Mouse (Mus musculus) Patski (cell line): Measurements from ENCODE around the gene Duoxa1. TPM values are rescaled to one million over a fixed set of nuclear protein-coding genes. Genes with fewer than 3 reads are reported as not detected.

ENCODE experiments used
- ATAC-seq: fragments of 100-300 bp; one replicate; pipeline ENCODE4 v1.8.0; 2021
- CTCF ChIA-PET: fragments of 350-600 bp; sonication (Branson Sonifier 250); formaldehyde crosslinking; loops from one replicate; lab custom pipeline; 2022; ENCODE audit warnings: inconsistent platforms; lab: Charles Lee
- POLR2A ChIA-PET: fragments of 350-600 bp; sonication (Branson Sonifier 250); formaldehyde crosslinking; loops from one replicate; lab custom pipeline; 2022; ENCODE audit warnings: antibody characterized with exemption, inconsistent platforms; lab: Charles Lee
- DNase-seq: peaks from one replicate; pipeline ENCODE4 v3.0.0-alpha.2; 2011; ENCODE audit warnings: low read depth, low spot score
- H3K27me3 ChIP-seq: fragments of 371-371 bp; one replicate; pipeline ENCODE4 v1.5.1; 2021
- CTCF ChIP-seq: fragments of 100-300 bp; IDR thresholded peaks from one replicate; pipeline ENCODE4 v1.5.1; 2021
- in situ Hi-C: fragments of 300-500 bp; cut with MboI; formaldehyde crosslinking; loops from 3 replicates; pipeline ENCODE4 v1.11.1; 2018; ENCODE audit warnings: low pct_unique_long_range_greater_than_20kb, mixed read lengths
- polyA plus RNA-seq: library from polyadenylated mRNA; unstranded; gene quantifications from one replicate; pipeline ENCODE4 v1.2.3, GENCODE M21; 2021

Gene Duoxa1
- polyA plus RNA-seq = 0.05 TPM

DNA sequence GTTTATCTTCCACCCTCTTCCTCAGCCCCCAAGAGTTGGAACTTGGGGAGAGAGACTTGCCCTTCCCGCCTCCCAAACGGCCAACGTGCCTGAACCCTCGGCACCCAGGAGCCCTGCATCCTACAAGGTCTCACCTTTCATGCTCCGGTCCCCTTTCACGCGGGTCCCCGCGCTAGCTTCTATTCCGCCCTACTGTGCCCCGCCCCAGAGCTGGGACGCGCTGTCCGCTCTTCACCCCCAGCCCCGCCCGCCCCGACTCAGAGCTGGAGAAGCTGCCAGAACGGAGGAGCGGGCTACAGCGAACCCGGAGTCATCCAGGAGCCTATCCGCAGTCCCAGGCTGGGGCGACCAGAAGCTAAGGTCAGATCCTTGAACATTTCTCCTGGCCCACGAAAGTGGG lies at the start of gene Duoxa1:
Duoxa1 (minus strand) TSS at position 195 of the 400 bp plus-strand sequence.
- in situ Hi-C loops = loop anchor here (5.0 kb wide), 1 partner anchor 64 kb away; no protein-coding TSS in a partner anchor
- no peak for TF ChIP-seq CTCF
- ChIA-PET CTCF (no interaction called here), POLR2A (no interaction called here)
- no peaks in the 10 kb centered on the region for H3K27me3 ChIP-seq
- DNase-seq (no peak), ATAC-seq (no peak)

DNA sequence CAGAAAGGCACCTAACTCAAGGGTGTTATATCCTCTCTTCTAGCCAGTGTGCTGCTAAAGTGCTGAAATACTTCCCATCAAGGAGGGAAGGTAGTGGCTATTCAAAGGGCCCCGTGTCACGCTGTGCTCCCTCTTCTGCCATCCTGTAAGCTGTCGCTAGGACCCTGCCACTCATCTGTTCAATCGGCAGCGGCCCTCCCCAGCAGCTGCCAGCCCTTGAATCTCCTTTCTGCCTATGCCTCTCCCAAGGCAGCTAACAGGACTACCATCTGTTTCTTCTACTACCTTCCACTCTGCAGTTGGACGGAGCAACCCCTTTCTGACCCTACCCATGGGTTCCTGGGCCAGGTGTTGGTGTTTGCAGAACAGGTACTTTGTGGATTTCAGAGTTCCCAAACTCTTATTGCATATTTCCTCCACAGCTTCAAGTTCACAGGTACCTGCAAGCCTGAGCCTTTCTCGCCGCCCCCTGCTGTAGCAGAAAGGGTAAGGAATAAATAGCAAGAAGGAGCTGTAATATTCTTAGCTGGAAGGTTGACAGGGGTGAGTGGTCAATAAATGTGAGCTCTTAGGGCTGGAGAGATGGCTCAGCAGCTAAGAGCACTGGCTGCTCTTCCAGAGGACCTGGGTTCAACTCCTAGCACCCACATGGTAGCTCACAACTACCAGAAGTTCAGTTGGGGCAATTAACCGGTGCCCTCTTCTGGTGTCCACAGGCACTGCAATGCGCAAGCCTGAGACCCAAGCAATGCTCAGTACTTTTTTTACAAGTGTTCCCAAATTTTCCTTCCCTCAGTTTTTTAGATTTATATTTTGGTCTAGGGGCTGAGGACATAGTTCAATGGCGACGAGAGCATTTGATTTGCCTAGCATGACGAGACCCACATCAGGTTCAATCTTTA lies 49.3 kb upstream of the Duoxa1 start:
- in situ Hi-C loops = no loop called here
- no peak for DNase-seq
- H3K27me3 ChIP-seq = no peaks in the 10 kb centered on the region
- CTCF ChIA-PET = interaction anchor here (1.5 kb wide), 1 partner anchor 15 kb away, joined by 3 read pairs; no protein-coding TSS in a partner anchor
- POLR2A ChIA-PET = interaction anchor here (1.3 kb wide), 1 partner anchor 10 kb away, joined by 5 read pairs; no protein-coding TSS in a partner anchor
- ATAC-seq = no peak
- no peak for TF ChIP-seq CTCF

DNA sequence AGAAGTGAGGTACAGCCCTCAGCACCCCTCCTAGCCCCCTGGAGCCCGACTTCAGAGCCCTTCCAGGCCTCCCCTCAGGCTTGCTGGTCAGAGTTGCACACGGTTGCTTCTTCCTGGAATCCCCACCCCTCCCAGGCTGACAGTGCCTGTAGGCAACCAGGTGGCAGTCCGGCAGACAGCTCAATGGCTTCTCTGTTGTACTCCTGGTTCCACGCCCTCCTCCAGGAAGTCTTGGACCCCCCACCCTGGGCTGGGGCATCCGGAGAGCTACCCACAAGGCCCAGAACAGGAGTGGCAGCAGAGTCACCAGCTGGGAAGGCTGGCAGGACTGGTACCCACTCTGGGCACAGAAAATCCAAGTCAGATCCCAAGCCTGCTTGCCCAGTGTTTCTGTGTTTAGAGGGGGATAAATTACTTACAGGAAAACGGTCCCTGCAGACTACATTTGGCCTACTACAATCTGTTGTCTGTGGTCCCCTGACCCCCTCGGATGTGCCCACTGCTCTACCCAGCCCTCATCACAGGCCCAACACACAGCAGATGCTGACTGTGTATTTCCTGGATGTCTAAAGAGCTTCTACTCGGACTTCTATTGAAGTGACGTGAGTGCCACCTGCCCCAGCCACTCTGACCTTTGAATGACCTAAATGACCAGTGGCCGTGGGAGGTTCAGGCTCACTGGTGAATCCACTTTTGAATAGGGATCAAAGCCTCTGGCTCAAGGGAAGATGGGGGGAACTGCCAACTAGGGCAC lies 48.5 kb upstream of the Duoxa1 start:
- POLR2A ChIA-PET = interaction anchor here (1.3 kb wide), 1 partner anchor 9 kb away, joined by 5 read pairs; no protein-coding TSS in a partner anchor
- DNase-seq = no peak
- ATAC-seq = no peak
- CTCF ChIA-PET = interaction anchor here (1.5 kb wide), 1 partner anchor 14 kb away, joined by 3 read pairs; no protein-coding TSS in a partner anchor
- TF ChIP-seq CTCF = no peak
- in situ Hi-C loops = no loop called here
- H3K27me3 ChIP-seq = no peaks in the 10 kb centered on the region

DNA sequence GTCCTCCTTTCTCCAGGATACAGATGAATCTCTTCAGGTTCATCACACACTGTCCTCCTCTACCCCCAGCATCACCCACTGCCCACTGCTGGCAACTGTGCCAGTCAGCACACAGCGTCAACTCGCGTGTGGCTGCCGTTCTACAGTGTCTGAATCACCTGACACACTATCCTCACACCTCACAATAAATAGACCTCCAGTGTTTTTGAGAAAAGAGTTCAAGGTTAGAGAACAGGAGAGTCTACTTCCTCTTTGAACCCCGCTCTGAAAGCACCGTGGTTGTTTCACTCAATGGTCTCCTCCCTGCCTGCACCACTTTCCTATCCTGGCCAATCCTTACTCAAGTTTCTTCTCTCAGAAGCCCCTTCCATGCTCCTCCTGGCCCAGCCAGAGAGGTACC lies 47.7 kb upstream of the Duoxa1 start:
- CTCF ChIA-PET = no interaction called here
- in situ Hi-C loops = no loop called here
- DNase-seq (no peak), ATAC-seq (no peak)
- TF ChIP-seq CTCF = no peak
- H3K27me3 ChIP-seq = no peaks in the 10 kb centered on the region
- POLR2A ChIA-PET = no interaction called here

DNA sequence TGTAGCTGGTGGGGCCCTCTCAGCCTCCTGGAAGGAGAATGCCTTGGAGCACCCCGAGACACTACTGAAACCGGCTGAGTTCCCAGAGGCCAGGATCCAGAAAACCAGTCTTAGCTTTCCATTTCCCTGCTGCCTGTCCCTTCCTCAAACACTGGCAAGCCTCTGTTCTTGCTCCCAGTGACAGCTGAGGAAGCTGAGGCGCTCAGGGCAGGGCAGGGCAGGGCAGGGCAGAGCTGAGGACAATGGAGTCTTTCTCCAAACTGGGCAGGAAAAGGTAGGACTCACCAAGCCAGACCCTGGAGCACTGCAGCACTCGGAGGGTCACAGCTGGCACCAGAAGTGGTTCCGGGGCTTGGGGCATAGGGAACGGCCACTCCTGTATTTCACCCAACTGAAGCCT lies 46.8 kb upstream of the Duoxa1 start:
- DNase-seq (no peak), ATAC-seq (no peak)
- in situ Hi-C loops = no loop called here
- TF ChIP-seq CTCF = no peak
- no peaks in the 10 kb centered on the region for H3K27me3 ChIP-seq
- ChIA-PET CTCF (no interaction called here), POLR2A (no interaction called here)

DNA sequence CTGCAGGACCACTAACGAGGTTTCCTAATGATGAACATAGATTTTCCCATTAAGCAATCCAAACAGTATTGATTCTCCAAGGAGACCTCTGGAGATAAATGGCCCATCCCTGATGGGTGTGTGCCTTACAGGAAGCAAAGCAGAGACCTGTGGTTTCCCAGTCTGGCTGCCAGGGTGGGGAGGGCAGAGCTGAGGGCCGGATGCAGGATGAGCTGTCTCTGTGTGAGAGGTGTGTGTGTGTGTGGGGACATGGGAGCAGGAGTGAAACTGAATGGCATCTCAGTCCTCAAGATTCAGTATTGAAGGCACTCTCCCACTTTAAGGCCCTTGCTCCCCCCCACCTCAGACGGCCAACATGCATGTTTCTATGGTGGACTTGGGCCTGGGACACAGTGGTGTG lies 42.7 kb upstream of the Duoxa1 start:
- DNase-seq = no peak
- in situ Hi-C loops = no loop called here
- no peak for TF ChIP-seq CTCF
- H3K27me3 ChIP-seq = no peaks in the 10 kb centered on the region
- ATAC-seq = no peak
- POLR2A ChIA-PET = no interaction called here
- CTCF ChIA-PET = no interaction called here

DNA sequence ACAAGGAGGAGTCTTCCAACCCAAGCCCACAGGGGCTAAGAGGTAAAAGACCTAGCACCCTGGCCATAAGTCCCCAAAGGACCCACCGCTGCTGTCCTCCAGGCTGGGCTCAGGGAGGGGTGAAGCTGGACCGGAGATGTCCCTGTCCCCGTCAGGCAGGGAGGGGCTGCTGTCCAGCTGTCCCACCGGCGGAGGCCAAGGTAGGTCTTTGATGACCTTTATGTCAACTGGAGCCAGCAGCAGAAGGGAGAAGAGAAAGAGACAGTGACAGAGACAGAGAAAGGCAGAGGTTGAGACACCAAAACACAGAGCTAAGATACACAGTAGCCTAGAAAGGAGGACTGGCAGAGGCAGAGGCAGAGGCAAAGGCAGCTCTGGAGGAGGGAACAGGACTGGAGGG lies 41.9 kb upstream of the Duoxa1 start:
- in situ Hi-C loops = no loop called here
- DNase-seq (no peak), ATAC-seq (no peak)
- CTCF ChIA-PET = interaction anchor here (1.6 kb wide), 1 partner anchor 45 kb away, joined by 3 read pairs; no protein-coding TSS in a partner anchor
- TF ChIP-seq CTCF = no peak
- no peaks in the 10 kb centered on the region for H3K27me3 ChIP-seq
- POLR2A ChIA-PET = no interaction called here

DNA sequence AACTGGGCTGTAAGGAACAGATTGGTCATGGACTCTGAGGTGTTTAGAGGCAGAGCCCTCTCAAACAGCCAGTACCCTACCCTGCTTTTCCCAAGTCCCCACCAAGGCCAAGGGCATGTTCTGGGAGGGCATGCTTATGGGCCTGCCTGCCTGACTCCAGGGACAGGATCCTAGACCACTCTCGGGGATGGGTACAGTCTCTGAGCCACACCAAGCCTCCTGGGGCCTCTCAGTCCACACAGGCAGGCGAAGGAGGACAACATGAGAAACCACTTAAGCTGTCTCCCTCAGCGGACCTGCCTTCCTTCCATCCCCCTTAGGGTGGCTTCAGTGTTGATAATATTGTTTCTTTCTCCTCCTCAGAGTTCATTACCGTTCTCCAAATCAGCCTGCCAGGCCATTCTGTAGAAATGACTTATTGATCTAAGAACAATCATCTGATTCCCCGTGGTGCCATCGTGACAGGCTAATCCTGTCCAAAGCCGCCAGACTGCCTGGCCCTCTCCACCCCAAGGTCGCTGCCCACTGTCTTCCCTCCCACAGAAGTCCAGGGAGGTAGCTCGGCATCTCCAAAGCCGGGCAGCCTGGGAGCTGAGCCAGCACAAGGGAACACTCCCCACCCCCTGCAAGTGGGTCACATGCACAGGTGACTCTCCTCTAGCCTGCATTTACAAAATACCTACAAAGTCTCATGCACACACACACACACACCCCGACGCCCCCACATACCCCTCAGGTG lies 40.8 kb upstream of the Duoxa1 start:
- POLR2A ChIA-PET = no interaction called here
- no peaks in the 10 kb centered on the region for H3K27me3 ChIP-seq
- in situ Hi-C loops = no loop called here
- TF ChIP-seq CTCF = no peak
- ATAC-seq (no peak), DNase-seq (no peak)
- CTCF ChIA-PET = interaction anchor here (1.6 kb wide), 1 partner anchor 44 kb away, joined by 3 read pairs; no protein-coding TSS in a partner anchor

DNA sequence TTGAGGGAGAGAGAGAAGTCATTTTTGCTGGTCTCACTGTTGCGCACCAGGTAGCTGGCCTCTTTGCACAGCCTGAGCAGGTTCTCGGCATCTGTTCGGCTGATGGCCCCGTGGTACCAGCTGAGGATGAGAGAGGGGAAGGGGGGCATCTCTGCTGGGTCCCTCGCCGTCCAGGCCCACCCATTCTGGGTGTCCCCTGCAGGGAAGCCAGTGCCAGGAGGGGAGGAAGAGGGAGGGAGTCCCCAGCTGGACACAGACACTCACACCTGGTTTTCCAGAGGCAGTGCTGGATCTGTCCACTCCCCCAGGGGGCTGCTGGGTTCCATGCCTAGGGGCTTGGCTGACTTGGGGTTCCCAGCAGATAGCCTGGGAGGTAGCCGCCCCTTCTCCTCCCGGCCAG lies 40.2 kb upstream of the Duoxa1 start:
- POLR2A ChIA-PET = interaction anchor here (1.7 kb wide), 1 partner anchor 9 kb away, joined by 5 read pairs; no protein-coding TSS in a partner anchor
- ATAC-seq = no peak
- CTCF ChIA-PET = interaction anchor here (1.6 kb wide), 2 partner anchors 15 to 44 kb away, joined by 3 to 5 read pairs; partner anchors contain the start of gene Shf

DNA sequence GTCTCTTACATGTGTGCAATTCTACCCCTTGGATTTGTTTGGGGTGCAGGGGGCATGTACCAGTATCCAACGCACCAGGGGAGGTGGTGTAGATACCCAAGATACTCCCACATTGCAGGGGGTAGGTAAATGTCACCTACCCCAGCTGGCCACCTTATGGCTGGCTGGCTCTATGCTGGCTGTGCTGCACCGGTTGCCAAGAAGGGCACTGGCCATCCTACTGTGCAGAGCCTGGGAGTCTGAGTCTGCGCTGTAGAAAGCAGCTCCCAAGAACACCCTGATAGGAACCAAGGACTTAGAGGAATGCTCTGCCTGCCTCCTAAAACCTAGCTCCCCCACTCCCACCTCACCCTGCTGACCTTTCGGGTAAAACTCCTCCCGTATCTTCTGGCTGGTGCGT lies 39.5 kb upstream of the Duoxa1 start:
- DNase-seq = no peak
- CTCF ChIA-PET = interaction anchor here (1.5 to 1.6 kb wide), 2 partner anchors 16 to 28 kb away, joined by 5 to 7 read pairs; partner anchors contain the start of gene Shf

More for the DNA sequence above, 40.2 kb upstream of the Duoxa1 start:
- in situ Hi-C loops = no loop called here
- no peaks in the 10 kb centered on the region for H3K27me3 ChIP-seq
- no peak for TF ChIP-seq CTCF
- DNase-seq = no peak

More for the DNA sequence above, 39.5 kb upstream of the Duoxa1 start:
- no peak for TF ChIP-seq CTCF
- in situ Hi-C loops = no loop called here
- POLR2A ChIA-PET = interaction anchor here (0.9 to 1.7 kb wide), 2 partner anchors 9 to 15 kb away, joined by 3 to 5 read pairs; no protein-coding TSS in a partner anchor
- no peaks in the 10 kb centered on the region for H3K27me3 ChIP-seq
- ATAC-seq = no peak
